Mouse (Mus musculus) hindbrain, embryonic 12.5 days (tissue): ENCODE measurements at regions not wholly inside any gene's neighbourhood (a gene's known extent, or its start where the extent isn't known, plus 50 kb on each side); places are given as distances from the start of the nearest gene placed in this dataset.
A peak's percentile ranks its signal among the peaks of the same experiment; 100 is the strongest.

Source experiments
- ATAC-seq: fragments of 200-750 bp; cut with Nextera tagmentation; 2 replicates; pipeline ENCODE4 v1.8.0; 2017; ENCODE audit warnings: moderate TSS enrichment; ENCODE audit not compliant: low FRiP score
- H3K27ac ChIP-seq: fragments of 300-500 bp; sonication (generic); 2 replicates; pipeline ENCODE4 v1.5.1; 2016; ENCODE audit warnings: mild to moderate bottlenecking
- H3K27me3 ChIP-seq: fragments of 300-500 bp; sonication (generic); 2 replicates; pipeline ENCODE4 v1.6.1; 2016; ENCODE audit warnings: mild to moderate bottlenecking
- H3K36me3 ChIP-seq: fragments of 300-500 bp; sonication (generic); 2 replicates; pipeline ENCODE4 v1.6.1; 2016; ENCODE audit warnings: mild to moderate bottlenecking
- H3K4me1 ChIP-seq: fragments of 300-500 bp; sonication (generic); 2 replicates; pipeline ENCODE4 v1.6.1; 2016
- H3K4me2 ChIP-seq: fragments of 300-500 bp; sonication (generic); replicated peaks from 2 replicates; pipeline ENCODE4 v1.6.1; 2016; ENCODE audit warnings: mild to moderate bottlenecking
- H3K4me3 ChIP-seq: fragments of 300-500 bp; sonication (generic); 2 replicates; pipeline ENCODE4 v1.5.1; 2016; ENCODE audit warnings: mild to moderate bottlenecking
- H3K9ac ChIP-seq: fragments of 300-500 bp; sonication (generic); 2 replicates; pipeline ENCODE4 v1.6.1; 2016; ENCODE audit warnings: mild to moderate bottlenecking, moderate library complexity
- H3K9me3 ChIP-seq: fragments of 300-500 bp; sonication (generic); replicated peaks from 2 replicates; pipeline ENCODE4 v1.6.1; 2016; ENCODE audit warnings: mild to moderate bottlenecking
- WGBS: fragments of 180-500 bp; shearing (Covaris S2); methylation state at CpG from one replicate; pipeline ENCODE4 v1.1.7; 2016; 5-methylcytosine and 5-hydroxymethylcytosine counted together

- H3K27me3 ChIP-seq, result no peaks in the 10 kb centered on the region
- no peak overlapping the region for H3K9ac ChIP-seq
- ATAC-seq, result no peak
- H3K4me2 ChIP-seq, result no peak overlapping the region
- no peaks in the 10 kb centered on the region for H3K36me3 ChIP-seq
- WGBS, result 70% methylated on average over 2 of the region's 2 CpGs
- no peak overlapping the region for H3K27ac ChIP-seq
- peaks cover 5% of the 10 kb centered on the region; the same call in 1 of the 2 replicates for H3K4me1 ChIP-seq
- no peaks in the 10 kb centered on the region for H3K9me3 ChIP-seq
- H3K4me3 ChIP-seq, result no peak overlapping the region
Measured at GRCm38 (mm10) chr8:103501328-103501727, 600.1 kb upstream of the Cdh5 start.

DNA sequence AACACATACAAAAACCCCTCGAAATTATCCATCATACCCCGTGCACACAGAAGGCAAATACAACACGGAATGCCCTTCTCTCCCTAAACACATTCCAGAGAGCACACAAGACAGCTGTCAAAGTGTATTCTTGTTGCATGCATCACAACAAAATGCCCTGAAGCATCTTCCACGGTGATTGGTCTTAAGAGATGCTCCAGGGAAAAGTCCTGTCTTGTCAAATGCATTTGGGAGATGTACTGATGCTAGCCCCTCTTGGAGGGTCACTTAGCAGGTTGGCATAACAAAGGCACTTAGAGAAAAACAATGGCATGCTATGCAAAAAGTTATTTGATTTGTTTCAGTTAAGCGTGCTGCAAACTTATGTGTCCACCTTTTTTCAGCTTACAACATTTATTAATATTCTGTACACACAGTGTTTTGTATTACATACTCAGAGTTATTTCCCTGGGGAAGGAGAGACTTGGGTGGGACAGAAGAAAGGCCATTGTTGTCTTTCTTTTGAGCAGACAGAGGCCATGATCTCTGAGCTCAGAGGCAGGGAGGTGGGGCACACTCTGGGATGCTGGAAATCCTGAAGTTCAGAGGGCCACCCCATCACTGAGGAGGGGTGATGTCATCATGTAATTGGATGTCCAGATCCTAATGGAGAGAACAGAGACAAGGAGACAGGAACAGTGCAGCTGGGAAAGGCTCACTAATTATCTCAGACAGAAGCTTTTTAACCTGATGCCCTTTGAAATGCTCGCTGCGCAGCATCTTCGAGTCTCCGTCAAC lies 598.2 kb upstream of the Cdh5 start:
- peak; percentile 66; the same call in 1 of the 2 replicates for ATAC-seq
- Histone ChIP-seq H3K9ac (no peak overlapping the region), H3K36me3 (no peaks in the 10 kb centered on the region), H3K9me3 (no peaks in the 10 kb centered on the region), H3K4me3 (no peak overlapping the region), H3K4me2 (no peak overlapping the region), H3K27me3 (no peaks in the 10 kb centered on the region), H3K27ac (no peak overlapping the region), H3K4me1 (peaks cover 5% of the 10 kb centered on the region; the same call in 1 of the 2 replicates)
- WGBS, result 63% methylated on average over 9 of the region's 9 CpGs

GRCm38 (mm10) chr8:103506334-103506733 lies 595.1 kb upstream of the Cdh5 start:
- WGBS, result 66% methylated on average over 6 of the region's 6 CpGs
- ATAC-seq, result no peak
- peaks cover 5% of the 10 kb centered on the region; the same call in 1 of the 2 replicates for H3K4me1 ChIP-seq

GRCm38 (mm10) chr8:103507068-103507467 lies 594.4 kb upstream of the Cdh5 start:
- ATAC-seq, result no peak
- H3K4me3 ChIP-seq, result no peak overlapping the region
- H3K27me3 ChIP-seq, result no peaks in the 10 kb centered on the region
- no peak overlapping the region for H3K4me2 ChIP-seq
- no peak overlapping the region for H3K27ac ChIP-seq
- peaks cover 5% of the 10 kb centered on the region; the same call in 1 of the 2 replicates for H3K4me1 ChIP-seq
- H3K9ac ChIP-seq, result no peak overlapping the region
- no peaks in the 10 kb centered on the region for H3K9me3 ChIP-seq
- 78% methylated on average over 5 of the region's 5 CpGs for WGBS
- no peaks in the 10 kb centered on the region for H3K36me3 ChIP-seq

More at GRCm38 (mm10) chr8:103506334-103506733, 595.1 kb upstream of the Cdh5 start:
- no peak overlapping the region for H3K27ac ChIP-seq
- H3K9me3 ChIP-seq, result no peaks in the 10 kb centered on the region
- H3K36me3 ChIP-seq, result no peaks in the 10 kb centered on the region
- no peaks in the 10 kb centered on the region for H3K27me3 ChIP-seq
- H3K4me3 ChIP-seq, result no peak overlapping the region
- no peak overlapping the region for H3K9ac ChIP-seq
- no peak overlapping the region for H3K4me2 ChIP-seq

DNA sequence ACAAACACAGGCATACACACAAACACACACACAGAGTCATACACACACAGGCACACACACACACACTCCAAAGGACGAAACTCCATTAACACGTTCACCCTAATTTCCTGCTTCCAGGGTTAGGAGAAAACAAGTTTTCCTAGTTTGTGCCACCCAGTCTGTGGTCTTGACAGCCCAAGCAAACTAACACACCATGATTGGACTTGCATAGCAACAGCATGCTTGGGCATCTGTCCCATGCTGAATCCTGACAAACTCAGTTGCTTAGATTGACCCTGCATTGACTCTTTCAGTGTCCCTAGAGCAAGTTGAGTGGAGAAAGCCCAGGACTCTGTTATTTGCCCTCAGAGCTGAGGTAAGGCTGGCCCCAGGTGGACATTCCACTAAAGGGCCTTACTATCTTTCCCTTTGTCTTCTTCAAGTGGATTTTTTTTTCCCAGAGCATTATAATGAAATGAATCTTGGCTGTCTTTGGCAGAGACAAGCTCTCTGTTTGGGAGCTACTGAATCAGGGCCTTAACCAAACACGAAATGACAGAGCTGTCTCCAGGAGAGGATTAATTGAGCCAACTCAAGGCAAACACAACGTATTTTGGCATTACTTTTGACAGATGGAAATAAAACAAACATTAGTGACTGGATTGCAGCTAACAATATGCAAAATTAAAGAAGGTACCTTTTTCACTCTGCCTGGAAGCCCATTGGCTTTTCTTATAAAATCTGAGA lies 581.1 kb upstream of the Cdh5 start:
- ATAC-seq, result no peak
- no peaks in the 10 kb centered on the region for H3K36me3 ChIP-seq
- no peaks in the 10 kb centered on the region for H3K9me3 ChIP-seq
- 72% methylated on average over 4 of the region's 4 CpGs for WGBS
- H3K4me3 ChIP-seq, result no peak overlapping the region
- no peak overlapping the region for H3K4me2 ChIP-seq
- H3K4me1 ChIP-seq, result no peaks in the 10 kb centered on the region
- H3K27ac ChIP-seq, result no peak overlapping the region
- no peaks in the 10 kb centered on the region for H3K27me3 ChIP-seq
- H3K9ac ChIP-seq, result no peak overlapping the region

DNA sequence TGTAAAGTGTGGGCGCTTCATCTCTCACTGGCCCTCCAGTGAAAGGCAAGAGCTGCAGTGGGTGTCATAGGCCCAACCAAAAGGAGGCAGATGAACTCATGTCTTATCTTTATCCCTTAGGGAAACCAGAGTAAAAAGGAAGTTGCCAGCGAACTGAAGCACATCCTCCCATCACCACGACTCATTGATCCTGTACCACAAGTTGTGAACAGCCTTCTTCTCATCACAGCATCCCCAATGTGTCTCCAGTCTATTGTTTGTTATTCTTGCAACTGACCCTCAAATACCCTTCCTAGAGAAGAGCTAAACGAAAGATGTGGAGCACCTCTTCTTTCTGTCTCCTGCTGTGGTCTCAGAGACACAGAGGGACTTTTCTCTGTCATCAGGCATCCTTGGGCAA lies 570.5 kb upstream of the Cdh5 start:
- no peak for ATAC-seq
- H3K27me3 ChIP-seq, result no peaks in the 10 kb centered on the region
- H3K4me2 ChIP-seq, result no peak overlapping the region
- no peaks in the 10 kb centered on the region for H3K4me1 ChIP-seq
- H3K9me3 ChIP-seq, result no peaks in the 10 kb centered on the region
- no peaks in the 10 kb centered on the region for H3K36me3 ChIP-seq
- H3K4me3 ChIP-seq, result no peak overlapping the region
- WGBS, result 67% methylated on average over 4 of the region's 4 CpGs
- H3K27ac ChIP-seq, result no peak overlapping the region
- H3K9ac ChIP-seq, result no peak overlapping the region

GRCm38 (mm10) chr8:103534971-103535370 lies 566.5 kb upstream of the Cdh5 start:
- Histone ChIP-seq H3K9me3 (no peaks in the 10 kb centered on the region), H3K27ac (no peak overlapping the region), H3K4me1 (no peaks in the 10 kb centered on the region), H3K36me3 (no peaks in the 10 kb centered on the region), H3K4me2 (no peak overlapping the region), H3K4me3 (no peak overlapping the region), H3K9ac (no peak overlapping the region), H3K27me3 (no peaks in the 10 kb centered on the region)
- no peak for ATAC-seq
- WGBS, result 87% methylated on average over 4 of the region's 4 CpGs

GRCm38 (mm10) chr8:103536856-103537255 lies 564.6 kb upstream of the Cdh5 start:
- H3K4me3 ChIP-seq, result no peak overlapping the region
- no peak overlapping the region for H3K9ac ChIP-seq
- no peak for ATAC-seq
- no peaks in the 10 kb centered on the region for H3K27me3 ChIP-seq
- H3K4me1 ChIP-seq, result no peaks in the 10 kb centered on the region
- 77% methylated on average over 2 of the region's 2 CpGs for WGBS
- no peaks in the 10 kb centered on the region for H3K9me3 ChIP-seq
- H3K27ac ChIP-seq, result no peak overlapping the region
- H3K36me3 ChIP-seq, result no peaks in the 10 kb centered on the region
- no peak overlapping the region for H3K4me2 ChIP-seq

GRCm38 (mm10) chr8:103541954-103542353 lies 559.5 kb upstream of the Cdh5 start:
- ATAC-seq, result no peak
- WGBS, result 74% methylated on average over 2 of the region's 2 CpGs
- H3K4me1 ChIP-seq, result no peaks in the 10 kb centered on the region

DNA sequence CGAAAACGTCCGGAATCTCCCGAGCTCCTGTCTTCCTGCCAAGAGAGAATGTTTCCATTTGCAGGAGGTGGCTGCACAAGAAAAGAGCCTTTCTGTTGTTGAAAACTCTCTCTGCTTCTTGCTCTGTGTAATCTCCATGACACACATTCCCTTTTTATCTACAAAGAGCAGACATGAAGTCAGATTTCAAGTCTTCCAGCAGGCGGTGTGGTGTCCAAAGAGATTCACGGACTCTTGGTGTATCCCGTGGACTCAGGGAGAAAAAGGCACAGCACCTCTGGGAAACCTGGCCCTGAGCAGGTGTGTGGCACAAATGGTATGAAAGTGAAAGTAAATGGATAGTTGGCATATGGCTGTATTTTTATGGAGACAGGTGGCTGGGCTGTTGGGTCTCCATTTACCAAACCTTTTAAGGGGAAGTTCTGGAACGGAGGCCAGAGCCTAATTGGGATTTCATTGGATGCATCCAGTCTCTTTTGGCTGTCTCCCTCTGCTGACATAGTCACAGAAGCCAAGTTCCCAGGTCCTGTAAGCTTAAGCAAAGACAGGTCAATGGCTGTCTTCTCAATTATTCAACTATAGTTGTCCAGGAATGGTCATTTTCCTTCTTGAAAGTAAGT lies 549.4 kb upstream of the Cdh5 start:
- 94% methylated on average over 8 of the region's 8 CpGs for WGBS
- H3K27ac ChIP-seq, result no peak overlapping the region
- no peaks in the 10 kb centered on the region for H3K36me3 ChIP-seq
- no peak overlapping the region for H3K9ac ChIP-seq
- no peaks in the 10 kb centered on the region for H3K27me3 ChIP-seq
- H3K4me2 ChIP-seq, result no peak overlapping the region
- no peaks in the 10 kb centered on the region for H3K4me1 ChIP-seq
- no peak overlapping the region for H3K4me3 ChIP-seq
- no peak for ATAC-seq
- no peaks in the 10 kb centered on the region for H3K9me3 ChIP-seq

More at GRCm38 (mm10) chr8:103541954-103542353, 559.5 kb upstream of the Cdh5 start:
- no peaks in the 10 kb centered on the region for H3K36me3 ChIP-seq
- H3K27me3 ChIP-seq, result no peaks in the 10 kb centered on the region
- no peaks in the 10 kb centered on the region for H3K9me3 ChIP-seq
- no peak overlapping the region for H3K9ac ChIP-seq
- no peak overlapping the region for H3K27ac ChIP-seq
- no peak overlapping the region for H3K4me2 ChIP-seq
- H3K4me3 ChIP-seq, result no peak overlapping the region

- Histone ChIP-seq H3K4me2 (no peak overlapping the region), H3K9me3 (no peaks in the 10 kb centered on the region), H3K4me1 (no peaks in the 10 kb centered on the region), H3K4me3 (no peak overlapping the region), H3K9ac (no peak overlapping the region), H3K27ac (no peak overlapping the region), H3K36me3 (no peaks in the 10 kb centered on the region), H3K27me3 (no peaks in the 10 kb centered on the region)
- 85% methylated on average over 2 of the region's 2 CpGs for WGBS
- ATAC-seq, result no peak
Measured at GRCm38 (mm10) chr8:103561606-103562005, 539.8 kb upstream of the Cdh5 start.

GRCm38 (mm10) chr8:103570864-103571425 lies 530.5 kb upstream of the Cdh5 start:
- WGBS, result 60% methylated on average over 11 of the region's 11 CpGs
- Histone ChIP-seq H3K4me3 (no peak overlapping the region), H3K9ac (no peak overlapping the region)

More at GRCm38 (mm10) chr8:103570864-103571425, 530.5 kb upstream of the Cdh5 start:
- ATAC-seq, result no peak
- no peaks in the 10 kb centered on the region for H3K4me1 ChIP-seq
- H3K27ac ChIP-seq, result no peak overlapping the region
- H3K4me2 ChIP-seq, result no peak overlapping the region
- H3K9me3 ChIP-seq, result no peaks in the 10 kb centered on the region
- H3K27me3 ChIP-seq, result no peaks in the 10 kb centered on the region
- no peaks in the 10 kb centered on the region for H3K36me3 ChIP-seq
